In the genomic region with DNA sequence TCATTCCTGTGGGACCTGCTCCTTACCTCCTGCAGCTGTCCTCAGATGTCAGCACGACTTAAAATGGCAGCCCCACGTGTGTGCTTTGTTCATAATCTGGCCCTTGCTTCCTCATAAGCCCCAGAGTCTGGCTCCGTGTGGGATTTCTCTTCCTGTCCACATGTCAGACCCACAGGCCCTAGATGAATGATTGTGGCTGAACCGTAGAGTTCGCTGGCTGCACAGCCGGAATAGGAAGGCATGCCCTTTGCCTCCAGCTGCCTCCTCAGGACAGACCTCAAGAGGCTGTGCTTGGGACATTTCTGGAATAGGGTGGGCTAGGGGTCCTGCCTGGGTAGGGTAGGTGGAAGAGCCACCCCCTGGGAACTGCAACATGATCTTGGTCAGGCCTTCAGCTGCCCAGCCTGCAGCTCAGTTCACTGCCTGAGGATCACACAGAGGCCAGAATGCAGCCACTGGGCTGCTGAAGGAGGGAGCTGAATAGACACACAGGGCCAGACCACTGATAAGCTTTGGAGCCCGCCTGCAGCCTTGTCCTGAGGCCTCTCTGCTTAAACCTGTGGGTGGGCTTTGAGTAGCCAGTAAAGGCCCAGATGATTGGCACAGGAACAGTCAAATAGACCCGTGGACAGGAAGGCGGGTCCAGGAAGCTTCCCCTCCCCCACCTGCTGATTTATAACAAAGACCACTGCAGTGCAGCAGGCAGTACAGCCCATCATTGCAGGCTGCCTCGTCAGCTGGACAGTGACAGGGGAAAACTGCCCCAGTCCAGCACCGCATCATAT, we compare ENCODE assay signal across 8 mouse cellular contexts. TPM values are rescaled to one million over a fixed set of nuclear protein-coding genes. Genes with fewer than 3 reads are reported as not detected.
DNase-seq lines count a peak whose midpoint lies in the region; ATAC-seq lines count a peak whose summit lies in the region.

No protein-coding gene starts in this region.

- no peaks in the 10 kb centered on the region for H3K9me3 ChIP-seq in lung, embryonic 15.5 days
- H3K9me3 ChIP-seq in hindbrain, embryonic 12.5 days (replicated peaks) = no peaks in the 10 kb centered on the region; the same call in 1 of the 2 replicates
- H3K9me3 ChIP-seq in liver, embryonic 11.5 days (ENCODE audit: control insufficient read depth, low read length) = no peaks in the 10 kb centered on the region
- H3K9me3 ChIP-seq in neural tube, embryonic 15.5 days (replicated peaks) = no peaks in the 10 kb centered on the region

- peak overlapping the region; percentile 4; the same call in 1 of the 2 replicates for H3K4me2 ChIP-seq in lung, embryonic 15.5 days
- peak overlapping the region; percentile 16; the same call in 1 of the 2 replicates for H3K4me2 ChIP-seq in hindbrain, embryonic 12.5 days (replicated peaks)
- H3K4me2 ChIP-seq in liver, embryonic 11.5 days = peak overlapping the region; percentile 11
- no peak overlapping the region; the same call in 1 of the 2 replicates for H3K4me2 ChIP-seq in neural tube, embryonic 15.5 days

- 13% methylated on average over 11 of the region's 11 CpGs for WGBS in lung, embryonic 15.5 days
- WGBS in hindbrain, embryonic 12.5 days = 2% methylated on average over 11 of the region's 11 CpGs
- 14% methylated on average over 11 of the region's 11 CpGs for WGBS in liver, embryonic 11.5 days
- 12% methylated on average over 11 of the region's 11 CpGs for WGBS in neural tube, embryonic 15.5 days

- H3K27me3 ChIP-seq in lung, embryonic 15.5 days = no peaks in the 10 kb centered on the region
- H3K27me3 ChIP-seq in hindbrain, embryonic 12.5 days = no peaks in the 10 kb centered on the region
- H3K27me3 ChIP-seq in liver, embryonic 11.5 days (replicated peaks; ENCODE audit: control insufficient read depth, insufficient read depth, low read length) = no peaks in the 10 kb centered on the region; the same call in 1 of the 2 replicates
- H3K27me3 ChIP-seq in neural tube, embryonic 15.5 days (replicated peaks) = no peaks in the 10 kb centered on the region

- H3K36me3 ChIP-seq in lung, embryonic 15.5 days = no peaks in the 10 kb centered on the region
- H3K36me3 ChIP-seq in hindbrain, embryonic 12.5 days = no peaks in the 10 kb centered on the region
- no peaks in the 10 kb centered on the region; the same call in 1 of the 2 replicates for H3K36me3 ChIP-seq in liver, embryonic 11.5 days (ENCODE audit: control insufficient read depth, insufficient read depth, low read length)
- no peaks in the 10 kb centered on the region for H3K36me3 ChIP-seq in neural tube, embryonic 15.5 days

- DNase-seq in lung, adult 18-20 months = no peak
- no peak for DNase-seq in liver, embryonic 11.5 days (ENCODE audit: low spot score)
- DNase-seq in urinary bladder, postnatal 14 days (ENCODE audit: low spot score) = no peak

- peak overlapping the region; percentile 89 for H3K27ac ChIP-seq in lung, embryonic 15.5 days
- peak overlapping the region; percentile 95 for H3K27ac ChIP-seq in hindbrain, embryonic 12.5 days
- peak overlapping the region; percentile 79 for H3K27ac ChIP-seq in liver, embryonic 11.5 days (ENCODE audit: low read depth, low read length)
- H3K27ac ChIP-seq in neural tube, embryonic 15.5 days (replicated peaks) = peak overlapping the region; percentile 79

- peak; percentile 55 for ATAC-seq in lung, embryonic 15.5 days (ENCODE audit: borderline replicate concordance, extremely low read depth, low FRiP score, low TSS enrichment)
- peak; percentile 91 for ATAC-seq in hindbrain, embryonic 12.5 days (ENCODE audit: low FRiP score)
- ATAC-seq in liver, embryonic 11.5 days (replicated peaks; ENCODE audit: low FRiP score) = peak; percentile 67
- peak; percentile 83 for ATAC-seq in neural tube, embryonic 15.5 days (ENCODE audit: low FRiP score)
- no peak for ATAC-seq in monocyte, adult 5-6 weeks (replicated peaks; ENCODE audit: insufficient number of reproducible peaks, low FRiP score, low TSS enrichment, poor library complexity, severe bottlenecking)
- ATAC-seq in frontal cortex, adult (ENCODE audit: low TSS enrichment) = no peak

- peaks cover 42% of the 10 kb centered on the region for H3K4me1 ChIP-seq in lung, embryonic 15.5 days
- H3K4me1 ChIP-seq in hindbrain, embryonic 12.5 days = peaks cover 51% of the 10 kb centered on the region
- H3K4me1 ChIP-seq in liver, embryonic 11.5 days (replicated peaks; ENCODE audit: control insufficient read depth, insufficient read depth, low read length) = peaks cover 42% of the 10 kb centered on the region
- peaks cover 39% of the 10 kb centered on the region for H3K4me1 ChIP-seq in neural tube, embryonic 15.5 days

- peak overlapping the region; percentile 26; the same call in 1 of the 2 replicates for H3K9ac ChIP-seq in lung, embryonic 15.5 days
- peak overlapping the region; percentile 44; the same call in 1 of the 2 replicates for H3K9ac ChIP-seq in hindbrain, embryonic 12.5 days
- no peak overlapping the region for H3K9ac ChIP-seq in liver, embryonic 11.5 days (ENCODE audit: low read depth, low read length)
- H3K9ac ChIP-seq in neural tube, embryonic 15.5 days (replicated peaks) = peak overlapping the region; percentile 14; the same call in 1 of the 2 replicates

- H3K4me3 ChIP-seq in lung, embryonic 15.5 days = no peak overlapping the region
- no peak overlapping the region for H3K4me3 ChIP-seq in hindbrain, embryonic 12.5 days
- H3K4me3 ChIP-seq in liver, embryonic 11.5 days (ENCODE audit: low read depth, low read length) = no peak overlapping the region
- H3K4me3 ChIP-seq in neural tube, embryonic 15.5 days (replicated peaks) = no peak overlapping the region

RNA-seq across cellular contexts. Expression of a gene that starts 16.0 kb away (rescaled TPM):
- 8.7 and 9.2 TPM in 2 replicates for polyA plus RNA-seq in lung, embryonic 15.5 days (2015; fragmentation: Nextera tagmentation; extraction: Ambion mirVana)
- 21.9 and 23.8 TPM in 2 replicates for polyA plus RNA-seq in hindbrain, embryonic 12.5 days (2016; fragmentation: Nextera tagmentation; extraction: Ambion mirVana)
- polyA plus RNA-seq in liver, embryonic 11.5 days (2014; fragmentation: Nextera tagmentation; extraction: Ambion mirVana) = 6.7 and 8.8 TPM in 2 replicates
- 8.7 and 10.4 TPM in 2 replicates for polyA plus RNA-seq in neural tube, embryonic 15.5 days (2015; fragmentation: Nextera tagmentation; extraction: Ambion mirVana)
- total RNA-seq in monocyte, adult 5-6 weeks (2017) = 0.68 to 0.85 TPM (median 0.76 TPM) in 3 replicates

Comparison
In these comparisons a context has a peak if more than half of its experiments do, and no peak if none do; other contexts are left out.
1. ATAC-seq: peak in lung, embryonic 15.5 days (single experiment), hindbrain, embryonic 12.5 days (single experiment), liver, embryonic 11.5 days (single experiment) and neural tube, embryonic 15.5 days (single experiment); none in monocyte, adult 5-6 weeks (single experiment) and frontal cortex, adult (single experiment).
2. Peak in every context shown above with its lines, with median percentiles within 50 percentile points of each other: H3K27ac ChIP-seq.